Comparison of ENCODE assay signal across 26 mouse cellular contexts in genomic region chr7:104857683-104858082, GRCm38 (mm10). TPM values are rescaled to one million over a fixed set of nuclear protein-coding genes. Genes with fewer than 3 reads are reported as not detected.
DNase-seq lines count a peak whose midpoint lies in the region; ATAC-seq and TF ChIP-seq lines count a peak whose summit lies in the region.
"Had no signal": no experiment of that assay in that cellular context is flagged by ENCODE, and none has a peak within 500 bp of the region (broad histone marks: within the 10 kb centered on the region; RNA-seq: fewer than 3 reads in every experiment).

No protein-coding gene starts in this region.

- WGBS in hindbrain, embryonic 13.5 days = 81% methylated on average over 1 of the region's 1 CpGs

- H3ac ChIP-seq in C2C12 (ENCODE audit: control insufficient read depth, insufficient read length, low read depth) = no peak overlapping the region

- no peaks in the 10 kb centered on the region for H3K27me3 ChIP-seq in C2C12 (ENCODE audit: control insufficient read depth, insufficient read depth, insufficient read length)
- H3K27me3 ChIP-seq in hindbrain, embryonic 13.5 days = no peaks in the 10 kb centered on the region
- H3K27me3 ChIP-seq: embryonic facial prominence, embryonic 13.5 days; embryonic facial prominence, embryonic 15.5 days; forebrain, embryonic 12.5 days had no signal

- no peaks in the 10 kb centered on the region for H3K36me3 ChIP-seq in C2C12 (ENCODE audit: control insufficient read depth, insufficient read depth)
- no peaks in the 10 kb centered on the region for H3K36me3 ChIP-seq in hindbrain, embryonic 13.5 days
- H3K36me3 ChIP-seq: embryonic facial prominence, embryonic 13.5 days; embryonic facial prominence, embryonic 15.5 days; forebrain, embryonic 10.5 days; forebrain, embryonic 12.5 days had no signal

- no peak overlapping the region for H3K27ac ChIP-seq in hindbrain, embryonic 13.5 days
- H3K27ac ChIP-seq: embryonic facial prominence, embryonic 13.5 days; embryonic facial prominence, embryonic 15.5 days; forebrain, embryonic 10.5 days; forebrain, embryonic 12.5 days had no signal

- H3K9ac ChIP-seq in hindbrain, embryonic 13.5 days = no peak overlapping the region
- H3K9ac ChIP-seq: embryonic facial prominence, embryonic 13.5 days; embryonic facial prominence, embryonic 15.5 days; forebrain, embryonic 12.5 days had no signal

- ATAC-seq in hindbrain, embryonic 13.5 days (ENCODE audit: low FRiP score) = no peak
- ATAC-seq: forebrain, embryonic 14.5 days; forebrain, embryonic 16.5 days had no signal

- H3K4me1 ChIP-seq in hindbrain, embryonic 13.5 days (replicated peaks) = no peaks in the 10 kb centered on the region
- H3K4me1 ChIP-seq: embryonic facial prominence, embryonic 13.5 days; embryonic facial prominence, embryonic 15.5 days; forebrain, embryonic 10.5 days; forebrain, embryonic 12.5 days had no signal

- TF ChIP-seq CTCF in C2C12 (IDR thresholded peaks at IDR 0.05; ENCODE audit: control insufficient read depth, insufficient read depth, insufficient read length) = no peak

- no peak overlapping the region for H3K4me2 ChIP-seq in hindbrain, embryonic 13.5 days
- H3K4me2 ChIP-seq: embryonic facial prominence, embryonic 13.5 days; embryonic facial prominence, embryonic 15.5 days; forebrain, embryonic 12.5 days had no signal

- peak; percentile 57 for DNase-seq in 3T3-L1 (ENCODE audit: low read depth, low spot score)
- no peak for DNase-seq in kidney, postnatal 10 days
- DNase-seq in retina, embryonic 14.5 days (ENCODE audit: low spot score) = no peak
- DNase-seq: adrenal gland, adult 2 months; adrenal gland, postnatal 10 days; adrenal gland, postnatal 25 days; B cell, adult 2 months; cerebellum, adult 11 months; cerebellum, adult 18-20 months; cerebellum, adult 8-10 months; cerebellum, adult 9-11 months; cerebellum, postnatal 14 days; cerebellum, postnatal 36 days; embryo, embryonic 11 days had no signal

- no peaks in the 10 kb centered on the region for H3K9me3 ChIP-seq in hindbrain, embryonic 13.5 days
- H3K9me3 ChIP-seq: embryonic facial prominence, embryonic 13.5 days; embryonic facial prominence, embryonic 15.5 days; forebrain, embryonic 10.5 days; forebrain, embryonic 12.5 days had no signal

- no peaks in the 10 kb centered on the region for H3K79me3 ChIP-seq in C2C12 (ENCODE audit: low read depth)

- H3K4me3 ChIP-seq in C2C12 (ENCODE audit: insufficient read depth, poor library complexity, severe bottlenecking) = no peak overlapping the region
- no peak overlapping the region for H3K4me3 ChIP-seq in hindbrain, embryonic 13.5 days
- H3K4me3 ChIP-seq: embryonic facial prominence, embryonic 13.5 days; embryonic facial prominence, embryonic 15.5 days; erythroblast, embryonic 14.5 days; forebrain, embryonic 10.5 days; forebrain, embryonic 12.5 days had no signal

- H3K79me2 ChIP-seq in C2C12 (ENCODE audit: control insufficient read depth, insufficient read depth) = no peaks in the 10 kb centered on the region

TF ChIP-seq in C2C12, 6 proteins besides CTCF, POLR2A, EP300 and RAD21:
- TF ChIP-seq MYOD1 (IDR thresholded peaks at IDR 0.05; ENCODE audit: control insufficient read depth, insufficient read length, low read depth) (no peak), FOSL1 (IDR thresholded peaks at IDR 0.05; ENCODE audit: insufficient read depth, low read length, poor library complexity, severe bottlenecking) (no peak), MYOG (IDR thresholded peaks at IDR 0.05; ENCODE audit: control insufficient read depth, extremely low read depth, insufficient read length) (no peak), CEBPB (IDR thresholded peaks at IDR 0.05; ENCODE audit: low read depth) (peak; percentile 74), USF1 (IDR thresholded peaks at IDR 0.05; ENCODE audit: low read depth) (no peak)

RNA-seq across cellular contexts. Expression of gene Usp17la, which starts 0.9 kb away (rescaled TPM):
- polyA plus RNA-seq in C2C12 (2012; fragmentation: generic; extraction: Trizol) = 0.77 TPM
- not detected in 2 replicates for polyA plus RNA-seq in hindbrain, embryonic 13.5 days (2015; fragmentation: Nextera tagmentation; extraction: Ambion mirVana)
- polyA plus RNA-seq: adrenal gland, adult 2 months; brain, embryonic 14.5 days; embryonic facial prominence, embryonic 11.5 days; embryonic facial prominence, embryonic 13.5 days; erythroblast, embryonic 14.5 days; forebrain, embryonic 10.5 days; forebrain, embryonic 12.5 days; forebrain, embryonic 14.5 days; forebrain, embryonic 16.5 days; frontal cortex, adult 2 months had no signal

RNA-seq across cellular contexts. Expression of gene Usp17lb, which starts 15.3 kb away (rescaled TPM):
- polyA plus RNA-seq in C2C12 (2012; fragmentation: generic; extraction: Trizol) = 0.25 TPM
- polyA plus RNA-seq in hindbrain, embryonic 13.5 days (2015; fragmentation: Nextera tagmentation; extraction: Ambion mirVana) = not detected in 2 replicates
- polyA plus RNA-seq: adrenal gland, adult 2 months; brain, embryonic 14.5 days; embryonic facial prominence, embryonic 11.5 days; embryonic facial prominence, embryonic 13.5 days; embryonic facial prominence, embryonic 15.5 days; erythroblast, embryonic 14.5 days; forebrain, embryonic 10.5 days; forebrain, embryonic 12.5 days; forebrain, embryonic 14.5 days; forebrain, embryonic 16.5 days; frontal cortex, adult 2 months had no signal

RNA-seq across cellular contexts. Expression of gene Olfr665, which starts 20.1 kb away (rescaled TPM):
- polyA plus RNA-seq in C2C12 (2012; fragmentation: generic; extraction: Trizol) = not detected
- not detected in 2 replicates for polyA plus RNA-seq in hindbrain, embryonic 13.5 days (2015; fragmentation: Nextera tagmentation; extraction: Ambion mirVana)
- polyA plus RNA-seq: adrenal gland, adult 2 months; brain, embryonic 14.5 days; embryonic facial prominence, embryonic 11.5 days; embryonic facial prominence, embryonic 13.5 days; erythroblast, embryonic 14.5 days; forebrain, embryonic 10.5 days; forebrain, embryonic 12.5 days; forebrain, embryonic 14.5 days; forebrain, embryonic 16.5 days; frontal cortex, adult 2 months had no signal

RNA-seq across cellular contexts. Expression of gene Olfr666, which starts 38.1 kb away (rescaled TPM):
- not detected for polyA plus RNA-seq in C2C12 (2012; fragmentation: generic; extraction: Trizol)
- polyA plus RNA-seq in hindbrain, embryonic 13.5 days (2015; fragmentation: Nextera tagmentation; extraction: Ambion mirVana) = not detected in 2 replicates
- polyA plus RNA-seq: adrenal gland, adult 2 months; brain, embryonic 14.5 days; embryonic facial prominence, embryonic 11.5 days; embryonic facial prominence, embryonic 13.5 days; erythroblast, embryonic 14.5 days; forebrain, embryonic 10.5 days; forebrain, embryonic 12.5 days; forebrain, embryonic 14.5 days; forebrain, embryonic 16.5 days; frontal cortex, adult 2 months had no signal
